Mouse (Mus musculus) bone marrow, adult 2 months (tissue): Measurements from ENCODE around the gene Madcam1.

Experiments used
- CTCF ChIP-seq: fragments of 200-500 bp; IDR thresholded peaks from 2 replicates; pipeline ENCODE4 v1.5.1; 2011; ENCODE audit warnings: low read length, control low read depth; ENCODE audit not compliant: control insufficient read depth, insufficient read depth
- POLR2A ChIP-seq: fragments of 200-500 bp; IDR thresholded peaks from 2 replicates; pipeline ENCODE4 v1.6.1; 2011; ENCODE audit warnings: low read depth, mild to moderate bottlenecking, control low read depth, low read length, borderline replicate concordance; ENCODE audit not compliant: control insufficient read depth

- TF ChIP-seq CTCF (no peak), POLR2A (no peak)
These were observed 18.2 kb downstream of the Madcam1 start for GRCm38 (mm10) chr10:79682551-79682915.
